Mouse (Mus musculus) bone marrow, adult 2 months (tissue): ENCODE measurements around the gene Wdr75.

ENCODE experiments used
- CTCF ChIP-seq: fragments of 200-500 bp; IDR thresholded peaks from 2 replicates; pipeline ENCODE4 v1.5.1; 2011; ENCODE audit warnings: low read length, control low read depth; ENCODE audit not compliant: control insufficient read depth, insufficient read depth
- POLR2A ChIP-seq: fragments of 200-500 bp; IDR thresholded peaks from 2 replicates; pipeline ENCODE4 v1.6.1; 2011; ENCODE audit warnings: low read depth, mild to moderate bottlenecking, control low read depth, low read length, borderline replicate concordance; ENCODE audit not compliant: control insufficient read depth

DNA sequence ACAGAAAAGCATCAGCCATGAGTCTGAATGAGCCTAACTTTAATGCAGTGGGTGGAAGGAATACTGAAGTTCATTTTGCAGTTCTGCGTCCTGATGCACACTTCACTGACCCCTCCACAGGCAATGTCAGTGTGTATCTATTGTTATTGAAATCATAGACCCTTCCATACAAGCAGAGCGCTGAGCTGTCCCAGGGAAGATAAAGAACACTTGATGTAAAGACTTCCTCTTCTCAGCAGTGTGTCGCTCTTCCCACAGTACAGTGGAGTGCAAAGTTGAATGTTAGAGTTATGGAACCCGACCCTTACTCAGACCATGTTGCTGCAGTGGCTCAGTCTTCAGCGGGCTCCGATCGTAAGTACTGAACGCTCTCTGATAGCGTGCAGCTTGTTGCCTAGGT lies 23.6 kb downstream of the Wdr75 start:
- no peak for TF ChIP-seq POLR2A
- no peak for TF ChIP-seq CTCF
